Mouse (Mus musculus): ENCODE data around the gene Zfp423.

Zfp423 gene

GRCm38 (mm10) chr8:87796234-87796633 is 163.2 kb downstream of the Zfp423 start:
- DNase-seq = no peak

DNA sequence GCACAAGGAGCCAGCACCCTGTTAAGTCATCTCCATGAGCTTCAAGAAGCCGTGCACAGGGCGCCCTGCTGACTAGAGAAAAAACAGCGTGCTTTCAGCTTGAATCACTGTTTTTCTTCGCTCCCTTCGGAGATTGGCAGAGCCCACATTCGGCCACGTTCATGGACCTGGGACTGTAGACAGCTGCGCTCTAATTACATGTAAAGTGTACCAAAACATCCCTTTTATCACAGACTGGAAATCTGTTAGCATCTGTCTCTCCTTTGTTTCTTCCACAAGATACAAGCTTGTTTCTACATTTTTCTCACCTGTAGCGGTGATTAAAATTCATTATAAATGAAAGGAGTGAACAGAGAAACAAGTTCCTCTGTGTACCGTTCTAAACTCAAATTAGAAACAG is 164.8 kb downstream of the Zfp423 start:
- DNase-seq = no peak

DNA sequence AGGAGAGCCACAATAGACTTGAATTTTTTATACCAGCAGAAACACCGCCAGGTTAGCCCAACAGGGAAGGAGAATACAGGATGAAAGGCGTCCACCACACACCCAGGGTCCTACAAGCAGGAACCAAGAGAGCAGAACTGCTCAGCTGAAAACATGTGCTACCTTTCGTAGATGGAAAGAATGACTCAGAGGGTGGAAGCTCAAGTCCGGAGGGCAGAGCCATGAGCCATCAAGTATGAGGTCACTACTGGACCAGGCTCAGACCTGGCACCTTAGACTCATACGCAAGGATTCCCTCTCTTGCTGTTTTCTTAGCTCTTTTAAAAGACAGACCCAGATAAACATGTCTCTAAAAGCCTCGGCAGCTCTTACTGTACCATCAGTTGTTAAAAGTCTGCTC is 168.3 kb downstream of the Zfp423 start:
- no peak for DNase-seq

DNA sequence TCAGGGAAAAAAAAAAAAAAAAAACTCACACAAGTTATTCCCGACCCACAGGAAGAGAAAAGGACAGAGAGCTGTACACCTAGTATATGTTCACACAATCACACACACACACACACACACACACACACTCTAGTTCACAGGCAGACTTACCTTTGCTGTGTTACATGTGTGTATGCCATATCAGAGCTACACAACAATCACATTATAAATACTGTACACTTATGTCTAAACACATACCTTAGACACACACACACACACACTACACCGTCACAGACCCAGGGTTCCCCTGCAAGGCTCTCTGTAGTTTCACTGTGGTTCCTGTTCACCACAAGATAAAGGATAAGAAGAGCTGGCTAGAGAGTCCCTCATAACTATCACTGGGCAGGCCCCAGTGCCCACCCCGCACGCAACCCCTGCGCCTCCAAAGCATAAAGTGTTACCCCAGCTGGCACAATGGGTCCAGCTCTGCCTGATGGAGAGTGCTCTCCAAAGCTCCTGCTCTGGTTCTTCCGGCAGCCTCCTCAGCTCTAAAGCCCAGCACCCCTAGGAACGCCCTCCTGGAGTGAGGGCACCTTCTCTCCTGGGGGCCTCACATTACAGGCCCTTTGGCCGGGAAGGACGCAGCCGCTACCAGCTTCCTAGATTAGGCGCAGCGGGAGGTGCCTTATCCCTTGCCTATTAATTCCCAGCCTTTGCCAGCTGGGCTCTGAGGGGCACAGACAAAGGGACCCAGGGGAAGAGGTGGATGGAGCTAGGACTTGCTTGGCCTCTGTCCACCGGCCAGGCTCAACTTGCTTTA is 174.6 kb downstream of the Zfp423 start:
- no peak for DNase-seq

- DNase-seq = no peak
These were observed 175.2 kb downstream of the Zfp423 start for GRCm38 (mm10) chr8:87784227-87784626.

DNA sequence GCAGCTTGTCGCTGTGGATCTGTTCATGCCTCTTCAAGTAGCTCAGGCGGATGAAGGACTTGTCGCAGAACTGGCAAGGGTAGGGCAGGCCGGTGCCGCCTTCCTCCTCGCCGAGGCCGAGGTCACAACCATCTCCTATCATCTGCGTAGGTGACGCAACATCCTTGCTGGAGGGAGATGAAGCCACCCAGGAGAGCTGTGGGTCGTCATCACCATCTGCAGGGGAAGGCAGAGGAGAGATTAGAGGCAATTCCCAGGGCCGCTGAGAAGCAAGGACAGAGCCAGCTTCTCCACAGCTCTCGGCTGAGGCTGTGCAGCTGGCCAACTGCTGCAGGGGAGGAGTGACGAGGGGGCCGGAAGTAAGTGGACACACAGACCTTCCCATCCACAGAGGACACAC is 176.2 kb downstream of the Zfp423 start:
- DNase-seq = no peak

DNA sequence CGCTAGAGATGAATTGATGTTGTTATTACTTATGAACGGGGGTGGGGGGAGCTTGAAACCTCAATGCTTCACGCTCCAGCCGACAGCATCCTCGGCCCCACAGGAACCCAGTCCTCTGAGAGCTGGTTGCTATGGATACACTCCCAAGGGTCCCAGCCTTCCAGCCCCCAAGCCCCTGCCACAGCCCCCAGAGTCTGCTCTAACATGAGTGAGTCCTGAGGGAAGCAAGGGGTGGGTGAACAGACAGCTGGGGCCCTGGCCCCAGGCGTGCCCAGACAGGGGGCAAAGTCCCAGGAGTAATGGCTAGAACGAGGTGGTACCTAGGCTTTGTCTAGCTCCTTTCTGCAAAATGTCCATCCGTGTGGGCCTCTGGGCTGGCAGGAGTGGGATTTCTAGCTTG is 181.8 kb downstream of the Zfp423 start:
- DNase-seq = no peak

DNA sequence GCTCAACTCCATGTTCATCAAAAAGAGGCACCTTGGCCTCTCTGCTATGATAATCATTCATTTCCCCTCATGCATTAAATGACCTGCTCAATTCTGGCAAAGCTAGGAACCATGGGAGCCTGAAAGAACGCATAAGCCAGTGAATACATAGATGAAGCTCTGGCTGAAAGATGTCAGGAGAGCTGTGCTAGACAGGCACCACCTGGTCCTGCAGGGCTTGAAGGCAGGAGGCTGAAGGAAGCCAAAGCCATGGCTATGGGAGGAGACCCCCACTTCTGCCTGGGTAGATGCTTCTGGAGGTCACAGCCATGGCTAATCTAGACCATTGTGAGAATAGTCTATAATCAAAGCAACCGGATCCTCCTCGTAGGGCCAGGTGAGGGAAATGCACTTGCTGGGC is 183.5 kb downstream of the Zfp423 start:
- DNase-seq = no peak

DNA sequence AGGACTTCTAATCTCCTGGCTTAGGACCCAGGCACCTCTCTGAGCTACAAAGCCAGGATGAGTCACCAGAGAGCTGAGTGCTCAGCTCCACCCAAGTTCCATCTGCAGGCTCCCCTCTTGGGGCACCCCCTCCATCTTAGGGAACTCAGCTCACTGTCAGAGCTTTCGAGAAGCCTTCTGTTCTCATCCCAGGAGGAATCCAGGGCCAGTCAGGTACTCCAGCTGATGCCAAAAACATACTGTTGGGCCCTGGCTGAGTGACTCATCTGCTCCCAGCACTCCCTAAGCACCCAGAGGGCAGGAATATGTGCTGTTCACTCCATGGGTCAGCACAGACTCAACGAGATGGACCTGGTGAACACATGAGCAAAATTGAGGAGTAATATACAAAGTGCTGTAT is 184.4 kb downstream of the Zfp423 start:
- DNase-seq = no peak

- DNase-seq = no peak
These were observed 186.4 kb downstream of the Zfp423 start for GRCm38 (mm10) chr8:87772894-87773502.

DNA sequence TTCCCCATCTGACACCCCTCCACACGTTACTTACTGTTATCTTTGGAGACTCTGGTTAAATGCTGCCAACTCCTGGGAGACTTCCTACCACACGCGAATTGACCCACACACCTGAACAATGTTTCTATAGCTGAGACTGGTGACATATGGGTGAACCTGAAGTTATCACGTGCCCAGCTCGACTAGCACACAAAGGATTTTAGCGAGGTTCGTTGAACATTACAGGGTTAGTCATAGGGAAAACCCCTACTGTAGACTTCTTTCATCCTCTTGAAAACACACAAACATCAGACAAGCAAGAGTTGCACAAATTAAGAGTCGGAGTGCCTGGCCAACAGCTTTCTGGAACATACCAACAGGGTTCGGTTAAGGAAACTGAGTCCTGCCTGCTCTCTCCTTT is 191.5 kb downstream of the Zfp423 start:
- DNase-seq = no peak

DNA sequence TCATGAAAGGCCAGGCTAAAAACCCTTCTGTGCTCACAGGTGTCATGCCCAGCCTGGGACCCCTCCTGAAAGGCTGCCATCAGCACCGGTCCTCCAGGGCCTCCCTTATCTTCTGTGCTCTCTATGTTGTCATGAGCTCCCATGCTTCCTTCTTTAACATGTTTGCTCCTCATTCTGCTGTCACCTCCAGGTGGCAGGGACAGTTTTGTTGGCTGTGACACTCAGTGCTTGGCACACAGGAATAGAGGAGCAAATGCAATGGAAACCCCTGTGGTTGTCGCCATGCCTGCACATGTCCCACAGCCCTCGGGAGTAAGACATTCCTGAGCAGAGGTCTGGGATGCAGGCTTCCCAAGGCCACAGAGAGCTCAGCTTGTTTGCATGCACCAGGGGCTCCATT is 194.1 kb downstream of the Zfp423 start:
- DNase-seq = no peak

DNA sequence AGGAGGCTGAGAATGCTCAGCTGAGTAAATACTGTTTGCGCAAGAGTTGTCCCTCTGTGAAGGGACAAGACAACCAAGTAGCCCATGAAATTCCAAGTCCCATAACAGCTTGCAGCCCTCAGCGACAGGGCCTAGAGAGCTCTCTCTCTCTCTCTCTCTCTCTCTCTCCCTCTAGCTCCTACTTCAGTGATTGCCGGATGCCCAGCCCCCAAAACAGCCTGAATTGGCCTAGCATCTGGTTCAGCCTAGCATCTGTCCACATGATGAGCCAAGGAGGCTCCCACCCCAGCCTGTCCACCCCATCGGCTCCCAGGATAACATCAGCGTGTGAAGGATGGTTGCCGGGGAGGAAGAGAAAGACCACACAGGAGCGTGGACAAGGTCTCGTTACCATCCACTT is 200.6 kb downstream of the Zfp423 start:
- no peak for DNase-seq

- DNase-seq = no peak
These were observed 204.5 kb downstream of the Zfp423 start for GRCm38 (mm10) chr8:87754853-87755252.

GRCm38 (mm10) chr8:87753636-87754035 is 205.8 kb downstream of the Zfp423 start:
- DNase-seq = no peak

DNA sequence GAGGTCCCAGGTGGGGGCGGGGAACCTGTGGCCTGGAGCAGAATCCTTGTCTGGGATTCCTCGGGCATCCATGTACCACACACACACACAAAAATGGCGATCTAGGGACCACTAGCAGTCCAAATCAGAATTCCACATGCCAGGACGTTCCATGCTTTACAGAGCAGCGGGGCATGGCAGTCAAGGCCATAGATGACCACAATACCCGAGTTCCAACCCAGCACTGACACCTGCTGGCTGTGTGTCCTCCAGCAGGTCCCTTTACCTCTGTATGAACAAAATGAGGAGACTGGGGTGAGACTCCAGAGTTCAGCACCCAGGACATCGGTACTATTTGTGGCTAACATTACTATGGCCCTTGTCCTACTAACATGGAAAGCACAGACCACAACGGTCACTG is 206.2 kb downstream of the Zfp423 start:
- DNase-seq = no peak

- DNase-seq = no peak
These were observed 206.7 kb downstream of the Zfp423 start for GRCm38 (mm10) chr8:87752710-87753109.

DNA sequence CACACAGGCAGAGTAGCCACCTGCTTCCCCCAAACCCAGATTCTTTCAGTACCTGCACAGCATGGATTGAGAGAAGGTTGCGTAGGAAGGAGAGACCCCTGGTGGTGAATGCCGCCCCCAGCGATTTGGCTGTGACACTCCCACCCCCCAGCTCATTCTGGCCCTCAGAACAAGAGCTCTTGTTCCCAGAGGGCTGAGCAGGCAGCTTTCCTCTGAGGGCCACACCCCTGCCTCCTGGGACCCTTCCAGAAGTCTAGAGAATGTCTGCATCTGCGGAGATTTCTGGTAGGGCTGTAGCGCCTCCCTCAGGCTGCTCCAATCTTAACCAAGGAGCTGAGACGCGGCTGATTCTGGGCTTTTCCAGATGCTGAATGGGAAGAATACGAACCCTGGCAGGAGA is 211.8 kb downstream of the Zfp423 start:
- peak; percentile 26 to 31 for DNase-seq

DNA sequence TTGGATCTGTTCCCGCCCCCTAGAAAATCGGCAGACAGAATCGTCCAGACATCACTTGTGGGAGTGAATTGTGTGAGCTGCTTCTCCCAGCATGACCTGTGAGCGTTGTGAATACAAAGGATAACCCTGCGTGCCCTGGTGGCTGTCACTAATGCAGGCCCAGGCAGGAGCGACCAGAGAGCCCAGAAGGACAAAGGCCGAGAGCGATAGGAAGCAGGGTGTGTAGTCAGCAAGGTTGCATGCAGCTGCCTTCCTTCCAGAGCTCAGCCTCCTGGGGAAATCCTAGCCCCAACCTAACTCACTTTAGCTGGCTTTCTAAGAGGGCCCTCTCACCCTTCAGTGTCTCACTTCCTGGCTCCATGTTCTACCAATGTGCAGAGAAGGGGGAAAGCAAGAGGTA is 212.3 kb downstream of the Zfp423 start:
- DNase-seq = no peak

- DNase-seq = no peak
These were observed 213.3 kb downstream of the Zfp423 start for GRCm38 (mm10) chr8:87746072-87746471.

DNA sequence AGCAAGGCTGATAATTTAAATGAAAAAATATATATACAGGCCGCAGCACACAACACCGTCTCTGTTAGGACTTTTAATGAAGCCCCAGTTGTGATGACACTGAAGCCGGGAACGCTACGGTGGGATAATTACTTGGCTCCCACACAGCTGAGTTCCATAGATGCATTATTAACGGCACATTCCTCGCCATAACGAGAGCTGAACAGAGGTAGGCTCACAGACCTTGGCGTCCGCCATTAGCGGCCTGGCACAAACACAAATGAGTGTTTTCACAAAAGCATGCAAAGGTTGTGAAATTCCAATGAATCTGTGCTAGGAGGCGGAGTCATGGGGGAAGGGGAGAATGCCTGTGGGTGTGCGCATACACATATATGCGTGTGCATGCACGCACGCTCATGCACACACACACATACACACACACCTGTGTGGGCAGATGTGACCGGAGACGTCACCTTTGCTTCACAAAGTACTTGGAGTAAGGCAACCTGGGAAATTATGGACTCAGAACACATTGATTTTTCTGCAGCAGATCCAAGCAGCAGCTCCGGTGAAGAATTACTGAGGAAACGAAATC is 214.2 kb downstream of the Zfp423 start:
- DNase-seq = no peak

- no peak for DNase-seq
These were observed 214.8 kb downstream of the Zfp423 start for GRCm38 (mm10) chr8:87744556-87744955.

GRCm38 (mm10) chr8:87742016-87742415 is 217.4 kb downstream of the Zfp423 start:
- no peak for DNase-seq

- no peak for DNase-seq
These were observed 218.4 kb downstream of the Zfp423 start for GRCm38 (mm10) chr8:87740946-87741530.
